Mouse (Mus musculus) gastrocnemius, postnatal 14 days (tissue): ENCODE data around the gene Wdr76. TPM values are rescaled to one million over a fixed set of nuclear protein-coding genes. Genes with fewer than 3 reads are reported as not detected.
"Not testable (repeated sequence)": the region's sequence is repeated elsewhere in the genome, so short reads cannot be mapped to it uniquely, and the experiment has no call there.

Experiments
- DNase-seq: peaks from one replicate; pipeline ENCODE4 v3.0.0; 2021; ENCODE audit warnings: mixed read lengths
- intact Hi-C: fragments of 180-260 bp; cut with DNase I; formaldehyde crosslinking; loops from one replicate; pipeline ENCODE4 v1.15.1; 2025; ENCODE audit warnings: low total_unique reads
- long read RNA-seq, 2 experiments: library from polyadenylated mRNA; stranded (forward); transcript quantifications; one replicate each; pipeline ENCODE4 v2.0.0; 2021
- total RNA-seq, 2 experiments: library from RNA; stranded (reverse); gene quantifications; 2 replicates each; pipeline ENCODE4 v1.2.3; 2021

The Wdr76 gene
- 1 to 10 TPM; 1.8 to 2.0 TPM for total RNA-seq
- long read RNA-seq, experiment 1, result 0 reads
- long read RNA-seq, experiment 2, partial matches to known transcripts, result 0 of 1 reads
- long read RNA-seq, experiment 2, other reads (novel, unspliced or antisense), result 1 of 1 reads

- peak; percentile 80 for DNase-seq
- intact Hi-C loops, result not testable (repeated sequence)
Measured at GRCm38 (mm10) chr2:121505942-121506882, at the start of gene Wdr76, which contains the start of gene Mfap1a. Gene Wdr76, plus strand, starts transcription at chr2:121506723. Gene Mfap1a, minus strand, starts transcription at chr2:121506665.

- no peak for DNase-seq
- intact Hi-C loops, result no loop called here
Measured at GRCm38 (mm10) chr2:121460071-121460470, 46.5 kb upstream of the Wdr76 start.

DNA sequence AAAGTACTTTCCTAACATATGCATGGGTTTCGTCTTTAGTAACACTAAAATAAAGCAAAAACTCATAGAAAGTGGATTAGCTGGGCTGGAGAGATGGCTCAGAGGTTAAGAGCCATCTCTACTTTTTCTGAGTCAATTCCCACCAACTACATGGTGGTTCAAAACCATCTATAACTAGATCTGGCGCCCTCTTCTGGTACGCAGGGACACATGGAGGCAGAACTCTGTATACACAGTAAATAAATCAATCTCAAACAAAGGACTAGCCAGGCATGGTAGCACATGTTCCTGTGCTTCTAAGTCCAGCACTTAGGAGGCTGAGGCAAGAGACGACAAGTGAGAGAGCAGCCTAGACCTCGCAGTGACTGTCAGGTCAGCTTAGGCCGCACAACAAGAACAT, 37.5 kb upstream of the Wdr76 start:
- intact Hi-C loops, DNase-seq: not testable (repeated sequence)

- DNase-seq, intact Hi-C loops: not testable (repeated sequence)
Measured at GRCm38 (mm10) chr2:121472783-121473182, 33.7 kb upstream of the Wdr76 start.

- intact Hi-C loops, result not testable (repeated sequence)
- peak; percentile 73 for DNase-seq
Measured at GRCm38 (mm10) chr2:121473301-121474179, 33.0 kb upstream of the Wdr76 start, which contains the start of gene Mfap1b. Gene Mfap1b, minus strand, starts transcription at chr2:121474067.

DNA sequence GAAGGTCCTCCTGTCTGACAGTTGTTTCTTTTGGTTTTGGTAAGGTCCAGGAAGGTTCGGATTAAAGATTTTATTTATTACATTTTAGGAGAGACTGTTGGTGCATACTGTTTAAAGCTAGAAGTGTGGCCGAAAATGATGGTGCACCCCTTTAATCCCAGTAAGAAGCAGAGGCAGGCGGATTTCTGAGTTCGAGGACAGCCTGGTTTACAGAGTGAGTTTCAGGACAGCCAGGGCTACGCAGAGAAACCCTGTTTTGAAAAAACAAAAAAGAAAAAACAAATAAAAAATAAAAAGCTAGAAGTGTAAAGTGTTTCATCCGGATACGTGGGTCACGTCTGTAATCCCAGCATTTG, 32.4 kb upstream of the Wdr76 start:
- intact Hi-C loops, result no loop called here
- DNase-seq, result no peak

- DNase-seq, intact Hi-C loops: not testable (repeated sequence)
Measured at GRCm38 (mm10) chr2:121475306-121475705, 31.2 kb upstream of the Wdr76 start.

DNA sequence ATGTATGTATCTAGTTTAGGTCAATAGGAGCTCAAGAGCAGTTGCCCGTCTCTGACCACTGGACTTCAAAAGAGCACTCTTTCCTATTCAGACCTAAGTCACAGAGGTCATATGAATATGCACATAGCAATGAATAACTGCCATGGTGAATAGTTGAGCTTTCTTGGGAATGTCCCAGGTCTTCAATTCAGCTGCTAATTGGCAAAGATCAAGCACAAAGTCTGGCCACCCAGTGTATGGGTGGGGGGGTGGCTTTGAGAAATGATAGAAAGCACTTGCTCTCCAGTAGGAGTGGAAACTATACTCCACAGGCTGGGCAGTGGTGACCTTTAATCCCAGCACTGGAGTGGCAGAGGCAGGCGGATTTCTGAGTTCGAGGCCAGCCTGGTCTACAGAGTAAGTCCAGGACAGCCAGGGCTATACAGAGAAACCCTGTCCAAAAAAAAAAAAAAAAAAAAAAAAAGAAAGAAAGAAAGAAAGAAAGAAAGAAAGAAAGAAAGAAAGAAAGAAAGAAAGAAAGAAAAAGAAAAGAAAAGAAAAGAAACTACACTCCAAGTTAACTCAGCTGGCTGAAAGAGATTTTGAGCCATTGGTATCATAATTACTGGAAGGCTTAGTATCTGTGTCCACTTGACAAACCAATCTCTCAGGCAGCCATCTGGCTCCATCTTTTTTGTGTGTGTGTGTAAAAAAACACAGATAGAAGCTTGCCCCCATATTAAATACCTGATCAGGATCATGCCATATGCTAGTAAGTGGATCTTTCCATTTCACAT, 28.8 kb upstream of the Wdr76 start:
- DNase-seq, result no peak
- intact Hi-C loops, result no loop called here

GRCm38 (mm10) chr2:121480498-121480897, 26.0 kb upstream of the Wdr76 start:
- peak; percentile 7 for DNase-seq
- intact Hi-C loops, result no loop called here

DNA sequence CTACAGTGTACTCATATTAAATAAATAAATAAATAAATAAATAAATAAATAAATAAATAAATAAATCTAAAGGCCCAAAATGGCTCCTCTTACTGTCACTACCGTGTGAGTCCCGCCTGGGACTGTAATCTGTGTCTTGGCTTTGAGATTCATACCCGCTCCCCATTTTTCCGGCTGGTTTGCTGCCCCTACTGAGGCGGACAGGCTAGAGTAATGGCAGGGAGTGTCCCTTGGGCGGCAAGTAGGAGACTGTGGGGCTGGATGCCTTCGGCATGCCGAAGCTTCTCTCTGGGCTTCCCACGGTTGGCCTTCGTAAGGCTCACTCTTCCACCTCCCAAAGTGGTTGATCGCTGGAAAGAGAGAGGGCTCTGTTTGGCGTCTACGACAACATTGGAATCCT, 25.6 kb upstream of the Wdr76 start:
- DNase-seq, intact Hi-C loops: not testable (repeated sequence)

GRCm38 (mm10) chr2:121483576-121483975, 22.9 kb upstream of the Wdr76 start:
- intact Hi-C loops, result no loop called here
- DNase-seq, result no peak

- DNase-seq, intact Hi-C loops: not testable (repeated sequence)
Measured at GRCm38 (mm10) chr2:121484403-121484802, 22.1 kb upstream of the Wdr76 start.

- DNase-seq, intact Hi-C loops: not testable (repeated sequence)
Measured at GRCm38 (mm10) chr2:121501550-121501949, 5.0 kb upstream of the Wdr76 start.

DNA sequence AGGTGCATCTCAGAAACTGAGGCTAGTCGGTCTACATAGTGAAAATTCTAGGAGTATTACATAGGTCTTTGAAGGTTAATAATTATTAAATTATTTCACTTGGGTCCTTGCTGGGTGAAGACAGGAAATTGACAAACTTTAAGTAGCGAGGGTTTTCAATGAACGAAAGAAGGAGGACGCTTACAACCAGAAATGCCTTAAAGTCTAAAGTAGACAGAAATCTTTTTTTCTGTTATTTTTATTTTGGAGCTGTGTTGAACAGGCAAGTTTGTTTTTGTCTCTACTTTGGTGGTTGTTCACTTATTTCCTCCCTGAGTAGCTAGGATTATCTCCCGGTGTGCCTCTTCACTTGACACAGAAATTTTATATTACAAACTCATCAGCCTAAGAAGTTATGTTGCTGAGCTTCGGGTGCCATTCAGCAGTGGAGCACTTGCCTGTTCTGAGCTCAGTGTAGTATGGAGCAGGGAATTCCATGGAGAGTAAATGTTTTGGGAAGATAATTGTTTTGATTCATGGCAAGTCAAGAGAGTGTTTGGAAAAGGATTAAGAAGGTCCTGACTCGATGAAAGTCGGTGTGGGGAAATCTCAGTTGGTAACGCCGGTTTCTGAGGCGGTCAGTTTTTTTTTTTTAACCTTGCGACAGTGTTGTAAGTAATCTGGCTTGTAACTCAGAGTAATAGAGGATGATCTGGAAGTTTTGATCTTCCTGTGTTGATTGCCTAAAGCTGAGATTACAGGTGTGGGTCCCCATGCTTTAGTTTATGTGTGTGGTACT, 839 bp downstream of the Wdr76 start:
- intact Hi-C loops, result no loop called here
- no peak for DNase-seq

DNA sequence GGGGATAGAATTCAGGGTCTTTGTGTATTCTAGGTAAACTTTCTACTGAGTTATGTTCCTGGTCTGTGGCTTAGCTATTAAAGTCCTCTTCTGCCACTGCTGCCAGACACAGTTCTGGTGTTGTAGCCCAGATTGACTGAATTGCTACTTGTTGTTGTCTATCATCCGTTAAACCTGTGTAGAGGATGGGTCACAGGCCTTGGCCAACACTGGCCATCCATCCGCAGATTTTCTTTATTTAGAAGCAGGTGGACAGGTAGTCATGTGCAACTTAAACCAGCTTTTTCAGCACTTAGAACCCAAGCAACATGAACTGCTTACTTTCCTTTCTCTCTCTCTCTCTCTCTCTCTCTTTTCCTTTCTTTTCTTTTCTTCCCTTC, 1.4 kb downstream of the Wdr76 start:
- no peak for DNase-seq
- intact Hi-C loops, result no loop called here

- intact Hi-C loops, result no loop called here
- peak; percentile 59 for DNase-seq
Measured at GRCm38 (mm10) chr2:121509584-121509983, 3.1 kb downstream of the Wdr76 start.

DNA sequence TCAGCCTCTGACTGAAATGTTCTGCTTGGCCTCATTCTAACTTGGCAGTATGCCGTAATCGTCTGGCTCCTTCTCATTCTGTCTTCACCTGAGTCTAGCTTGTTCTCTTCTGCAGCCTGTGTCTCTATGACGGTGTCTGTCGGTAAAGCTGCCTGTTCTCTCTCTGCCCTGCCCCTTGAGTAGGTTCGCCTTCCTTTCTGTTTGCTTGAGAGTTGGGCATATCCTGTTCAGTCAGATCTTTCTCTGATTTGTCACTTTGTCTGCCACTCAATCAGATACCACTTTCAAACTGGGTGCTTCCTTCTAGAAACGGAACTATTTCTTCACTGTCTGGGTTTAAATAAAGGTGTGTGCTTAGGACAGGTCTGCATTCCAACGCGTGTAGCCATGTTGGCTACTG, 4.9 kb downstream of the Wdr76 start:
- no peak for DNase-seq
- intact Hi-C loops, result no loop called here

GRCm38 (mm10) chr2:121512991-121513765, 6.7 kb downstream of the Wdr76 start:
- DNase-seq, intact Hi-C loops: not testable (repeated sequence)
